ENCODE assay signal across 22 mouse cellular contexts in genomic region chr6:87354441-87354840, GRCm38 (mm10). TPM values are rescaled to one million over a fixed set of nuclear protein-coding genes. Genes with fewer than 3 reads are reported as not detected.
DNase-seq lines count a peak whose midpoint lies in the region; ATAC-seq and TF ChIP-seq lines count a peak whose summit lies in the region.
"Had no signal": no experiment of that assay in that cellular context is flagged by ENCODE, and none has a peak within 500 bp of the region (broad histone marks: within the 10 kb centered on the region; RNA-seq: fewer than 3 reads in every experiment).

No protein-coding gene starts in this region.

- ATAC-seq in megakaryocyte progenitor cell, adult 5-6 weeks (replicated peaks; ENCODE audit: poor library complexity) = 0 out of 2 replicates have a peak, but pooled peaks have one; percentile 9
- no peak for ATAC-seq in hindbrain, embryonic 16.5 days
- ATAC-seq: midbrain, embryonic 16.5 days had no signal

- H3K27ac ChIP-seq in gastrocnemius, adult 2 months = peak overlapping the region; percentile 67
- no peak overlapping the region for H3K27ac ChIP-seq in hindbrain, embryonic 16.5 days (ENCODE audit: low read depth, low read length)
- H3K27ac ChIP-seq: hindbrain, embryonic 14.5 days; kidney, postnatal 0 days; limb, embryonic 12.5 days; macrophage; neural tube, embryonic 12.5 days had no signal

- H3K4me3 ChIP-seq in gastrocnemius, adult 2 months = no peak overlapping the region
- H3K4me3 ChIP-seq in hindbrain, embryonic 16.5 days (ENCODE audit: low read length) = no peak overlapping the region
- H3K4me3 ChIP-seq: limb, embryonic 12.5 days; neural tube, embryonic 12.5 days had no signal

- no peaks in the 10 kb centered on the region for H3K4me1 ChIP-seq in hindbrain, embryonic 16.5 days (ENCODE audit: control insufficient read depth, insufficient read depth, low read depth, low read length)
- H3K4me1 ChIP-seq: limb, embryonic 12.5 days; neural tube, embryonic 12.5 days had no signal

- WGBS in hindbrain, embryonic 16.5 days = 62% methylated on average over 5 of the region's 5 CpGs

- H3K27me3 ChIP-seq in hindbrain, embryonic 16.5 days (replicated peaks; ENCODE audit: control insufficient read depth, insufficient read depth, low read length) = no peaks in the 10 kb centered on the region
- H3K27me3 ChIP-seq: limb, embryonic 12.5 days; neural tube, embryonic 12.5 days had no signal

- no peaks in the 10 kb centered on the region for H3K9me3 ChIP-seq in hindbrain, embryonic 16.5 days (ENCODE audit: control insufficient read depth, low read length)
- H3K9me3 ChIP-seq: G1E; limb, embryonic 12.5 days; neural tube, embryonic 12.5 days had no signal

- peak; percentile 45 for DNase-seq in gastrocnemius, adult 2 months
- DNase-seq in gastrocnemius, adult 8-10 months (ENCODE audit: low spot score in 2 of 2) = no peak
- DNase-seq in Muller cell, postnatal 12 days (ENCODE audit: inconsistent ontology term) = peak; percentile 37
- DNase-seq in brain, embryonic 14.5 days (ENCODE audit: low read depth) = peak; percentile 44
- DNase-seq in adrenal gland, adult 18-20 months (ENCODE audit: low spot score in 2 of 2) = no peak
- DNase-seq in frontal cortex, postnatal 14 days (ENCODE audit: low spot score in 2 of 2) = no peak
- DNase-seq: cerebellum, adult 8-10 months; embryo, embryonic 11 days had no signal

- TF ChIP-seq POLR2A in brain, embryonic 14.5 days (IDR thresholded peaks at IDR 0.05; ENCODE audit: borderline replicate concordance, extremely low read depth, insufficient read depth, insufficient read length, poor library complexity, severe bottlenecking) = no peak

- H3K4me2 ChIP-seq in hindbrain, embryonic 16.5 days (ENCODE audit: low read length) = no peak overlapping the region
- H3K4me2 ChIP-seq: hindbrain, embryonic 14.5 days; limb, embryonic 12.5 days; neural tube, embryonic 12.5 days had no signal

- H3K36me3 ChIP-seq in hindbrain, embryonic 16.5 days (ENCODE audit: control insufficient read depth, insufficient read depth, low read length) = no peaks in the 10 kb centered on the region
- H3K36me3 ChIP-seq: G1E; limb, embryonic 12.5 days; neural tube, embryonic 12.5 days had no signal

- H3K9ac ChIP-seq in hindbrain, embryonic 16.5 days (ENCODE audit: low read depth, low read length) = no peak overlapping the region
- H3K9ac ChIP-seq: hindbrain, embryonic 14.5 days; limb, embryonic 12.5 days; neural tube, embryonic 12.5 days had no signal

- intact Hi-C loops in gastrocnemius, adult 2 months (cut with DNase I) = no loop called here

- TF ChIP-seq CTCF in gastrocnemius, adult 2 months (IDR thresholded peaks at IDR 0.05) = no peak
- TF ChIP-seq CTCF in brain, embryonic 14.5 days (IDR thresholded peaks at IDR 0.05; ENCODE audit: borderline replicate concordance, extremely low read depth, insufficient read depth, insufficient read length) = no peak

RNA-seq across cellular contexts. Expression of gene Gkn1, which starts 3.7 kb away (rescaled TPM):
- not detected for total RNA-seq in gastrocnemius, adult 2 months (2021)
- total RNA-seq in gastrocnemius, adult 8-10 months (2022) = not detected
- 0.05 and 0.12 TPM in 2 replicates for polyA plus RNA-seq in brain, embryonic 14.5 days (2012; rRNA removed)
- not detected in 2 replicates for total RNA-seq in megakaryocyte progenitor cell, adult 5-6 weeks (2015)
- total RNA-seq in megakaryocyte progenitor cell, adult 5-6 weeks (2017) = not detected in 2 replicates
- total RNA-seq in adrenal gland, adult 18-20 months (2021) = not detected
- polyA plus RNA-seq in hindbrain, embryonic 16.5 days (2015; fragmentation: Nextera tagmentation; extraction: Ambion mirVana) = not detected in 2 replicates
- total RNA-seq: G1E; gastrocnemius, postnatal 36 days; left cerebral cortex, adult 18-20 months had no signal
- polyA plus RNA-seq: G1E; heart, embryonic 14.5 days; hindbrain, embryonic 14.5 days; kidney, postnatal 0 days; limb, embryonic 12.5 days; liver, embryonic 16.5 days; macrophage; midbrain, embryonic 16.5 days; neural tube, embryonic 12.5 days; spleen, adult 2 months had no signal

RNA-seq across cellular contexts. Expression of gene Gkn2, which starts 18.7 kb away (rescaled TPM):
- total RNA-seq in gastrocnemius, adult 2 months (2021) = not detected
- total RNA-seq in gastrocnemius, adult 8-10 months (2022) = not detected
- polyA plus RNA-seq in brain, embryonic 14.5 days (2012; rRNA removed) = 0.09 TPM in 1 of 2 replicates, not detected in the other
- total RNA-seq in megakaryocyte progenitor cell, adult 5-6 weeks (2015) = not detected in 2 replicates
- not detected in 2 replicates for total RNA-seq in megakaryocyte progenitor cell, adult 5-6 weeks (2017)
- not detected for total RNA-seq in adrenal gland, adult 18-20 months (2021)
- polyA plus RNA-seq in hindbrain, embryonic 16.5 days (2015; fragmentation: Nextera tagmentation; extraction: Ambion mirVana) = not detected in 2 replicates
- total RNA-seq: G1E; gastrocnemius, postnatal 36 days; left cerebral cortex, adult 18-20 months had no signal
- polyA plus RNA-seq: G1E; heart, embryonic 14.5 days; hindbrain, embryonic 14.5 days; kidney, postnatal 0 days; limb, embryonic 12.5 days; liver, embryonic 16.5 days; macrophage; midbrain, embryonic 16.5 days; neural tube, embryonic 12.5 days; spleen, adult 2 months had no signal

RNA-seq across cellular contexts. Expression of gene Antxr1, which starts 18.8 kb away (rescaled TPM):
- total RNA-seq in gastrocnemius, adult 2 months (2021) = 10 to 100 TPM in 1 of 2 experiments, 1 to 10 TPM in 1; 6.2 to 15.9 TPM
- total RNA-seq in gastrocnemius, adult 8-10 months (2022) = 1 to 10 TPM; 3.6 to 7.0 (median 5.2) TPM
- 6.0 and 10.0 TPM in 2 replicates for polyA plus RNA-seq in brain, embryonic 14.5 days (2012; rRNA removed)
- 1.2 and 1.5 TPM in 2 replicates for total RNA-seq in megakaryocyte progenitor cell, adult 5-6 weeks (2015)
- 0.07 and 0.08 TPM in 2 replicates for total RNA-seq in megakaryocyte progenitor cell, adult 5-6 weeks (2017)
- total RNA-seq in adrenal gland, adult 18-20 months (2021) = 10 to 100 TPM in 1 of 2 experiments, 1 to 10 TPM in 1; 9.4 to 20.1 TPM
- polyA plus RNA-seq in hindbrain, embryonic 16.5 days (2015; fragmentation: Nextera tagmentation; extraction: Ambion mirVana) = 4.4 and 5.3 TPM in 2 replicates
- polyA plus RNA-seq: G1E had no signal

RNA-seq across cellular contexts. Expression of gene Gkn3, which starts 34.3 kb away (rescaled TPM):
- total RNA-seq in gastrocnemius, adult 2 months (2021) = 1 to 10 TPM; 1.0 to 1.2 TPM
- total RNA-seq in gastrocnemius, adult 8-10 months (2022) = 1 to 10 TPM in 3 of 4 experiments, not detected in 1; 1.1 to 1.4 (median 1.2) TPM
- 0.16 and 0.40 TPM in 2 replicates for polyA plus RNA-seq in brain, embryonic 14.5 days (2012; rRNA removed)
- not detected in 2 replicates for total RNA-seq in megakaryocyte progenitor cell, adult 5-6 weeks (2015)
- not detected in 2 replicates for total RNA-seq in megakaryocyte progenitor cell, adult 5-6 weeks (2017)
- total RNA-seq in adrenal gland, adult 18-20 months (2021) = under 1 TPM; 0.74 to 0.99 TPM
- 0.44 and 0.93 TPM in 2 replicates for polyA plus RNA-seq in hindbrain, embryonic 16.5 days (2015; fragmentation: Nextera tagmentation; extraction: Ambion mirVana)
- total RNA-seq: G1E had no signal
- polyA plus RNA-seq: G1E; limb, embryonic 12.5 days; liver, embryonic 16.5 days; macrophage; neural tube, embryonic 12.5 days; spleen, adult 2 months had no signal

Comparison
In these comparisons a context has a peak if more than half of its experiments do, and no peak if none do; other contexts are left out.
1. DNase-seq: peak in gastrocnemius, adult 2 months (single experiment), Muller cell, postnatal 12 days (single experiment) and brain, embryonic 14.5 days (single experiment); none in gastrocnemius, adult 8-10 months (0 of 2), adrenal gland, adult 18-20 months (0 of 2) and frontal cortex, postnatal 14 days (0 of 2).